Mouse (Mus musculus) liver, embryonic 11.5 days (tissue): ENCODE measurements around the gene Card14. TPM values are rescaled to one million over a fixed set of nuclear protein-coding genes. Genes with fewer than 3 reads are reported as not detected.

ENCODE experiments used
- ATAC-seq: fragments of 200-750 bp; cut with Nextera tagmentation; replicated peaks from 2 replicates; pipeline ENCODE4 v1.8.0; 2017; ENCODE audit warnings: moderate number of reproducible peaks, mild to moderate bottlenecking, moderate TSS enrichment, moderate library complexity; ENCODE audit not compliant: low FRiP score
- DNase-seq: peaks from one replicate; pipeline ENCODE4 v3.0.0-alpha.2; 2017; ENCODE audit warnings: low spot score
- H3K27ac ChIP-seq: fragments of 300-500 bp; sonication (generic); 2 replicates; pipeline ENCODE4 v1.5.1; 2014; ENCODE audit warnings: mild to moderate bottlenecking, low read depth, low read length, control low read depth
- H3K27me3 ChIP-seq: fragments of 300-500 bp; sonication (generic); replicated peaks from 2 replicates; pipeline ENCODE4 v1.6.1; 2014; ENCODE audit warnings: low read length, mixed read lengths; ENCODE audit not compliant: control insufficient read depth, insufficient read depth
- H3K36me3 ChIP-seq: fragments of 300-500 bp; sonication (generic); 2 replicates; pipeline ENCODE4 v1.6.1; 2014; ENCODE audit warnings: mild to moderate bottlenecking, low read length, moderate library complexity, mixed read lengths; ENCODE audit not compliant: control insufficient read depth, insufficient read depth
- H3K4me1 ChIP-seq: fragments of 300-500 bp; sonication (generic); replicated peaks from 2 replicates; pipeline ENCODE4 v1.6.1; 2014; ENCODE audit warnings: low read length, mixed read lengths; ENCODE audit not compliant: control insufficient read depth, insufficient read depth
- H3K4me2 ChIP-seq: fragments of 300-500 bp; sonication (generic); 2 replicates; pipeline ENCODE4 v1.6.1; 2014; ENCODE audit warnings: mild to moderate bottlenecking, control low read depth, moderate library complexity
- H3K4me3 ChIP-seq: fragments of 300-500 bp; sonication (generic); 2 replicates; pipeline ENCODE4 v1.5.1; 2014; ENCODE audit warnings: low read depth, low read length, control low read depth
- H3K9ac ChIP-seq: fragments of 300-500 bp; sonication (generic); 2 replicates; pipeline ENCODE4 v1.6.1; 2014; ENCODE audit warnings: low read depth, low read length, control low read depth
- H3K9me3 ChIP-seq: fragments of 300-500 bp; sonication (generic); 2 replicates; pipeline ENCODE4 v1.6.1; 2016; ENCODE audit warnings: low read length, inconsistent platforms, mixed read lengths; ENCODE audit not compliant: control insufficient read depth
- WGBS: fragments of 180-500 bp; shearing (Covaris S2); extraction: QIAGEN DNeasy Blood & Tissue Kit; methylation state at CpG from one replicate; pipeline ENCODE4 v1.1.7; 2014; 5-methylcytosine and 5-hydroxymethylcytosine counted together
- polyA plus RNA-seq: library from polyadenylated mRNA; unstranded; fragments of >200 nt; fragmentation: Nextera tagmentation; extraction: Ambion mirVana; gene quantifications from 2 replicates; pipeline ENCODE4 v1.2.1, GENCODE M21; 2014

Card14 gene
- polyA plus RNA-seq, 1 experiment from 2014 or later: 0.37 TPM

DNA sequence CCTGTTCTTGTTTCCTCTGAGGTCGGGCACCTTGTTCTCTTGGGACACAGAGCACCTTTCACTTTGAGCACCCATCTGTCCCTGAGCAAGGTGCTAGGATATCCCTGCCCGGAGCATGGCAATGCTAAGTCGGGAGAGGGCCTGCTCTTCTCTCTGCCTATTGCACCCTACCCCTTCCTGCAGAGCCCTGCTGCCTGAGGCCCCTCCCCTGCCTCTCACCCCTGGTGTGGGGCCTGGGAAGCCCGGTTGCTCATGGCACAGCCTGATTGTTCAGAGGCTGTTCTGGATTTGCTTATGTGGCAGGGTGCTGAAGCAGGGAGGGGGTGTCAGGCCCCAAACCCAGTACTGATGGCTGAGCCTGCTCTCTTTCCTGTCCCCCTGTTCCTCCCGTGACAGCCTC lies 31.6 kb downstream of the Card14 start:
- no peaks in the 10 kb centered on the region for H3K9me3 ChIP-seq
- no peak overlapping the region for H3K4me3 ChIP-seq
- no peaks in the 10 kb centered on the region for H3K36me3 ChIP-seq
- H3K27ac ChIP-seq: no peak overlapping the region
- peaks cover 7% of the 10 kb centered on the region for H3K27me3 ChIP-seq
- H3K4me1 ChIP-seq: peaks cover 4% of the 10 kb centered on the region; the same call in 1 of the 2 replicates
- ATAC-seq: no peak
- H3K4me2 ChIP-seq: no peak overlapping the region
- no peak for DNase-seq
- no peak overlapping the region for H3K9ac ChIP-seq
- 40% methylated on average over 5 of the region's 5 CpGs for WGBS

DNA sequence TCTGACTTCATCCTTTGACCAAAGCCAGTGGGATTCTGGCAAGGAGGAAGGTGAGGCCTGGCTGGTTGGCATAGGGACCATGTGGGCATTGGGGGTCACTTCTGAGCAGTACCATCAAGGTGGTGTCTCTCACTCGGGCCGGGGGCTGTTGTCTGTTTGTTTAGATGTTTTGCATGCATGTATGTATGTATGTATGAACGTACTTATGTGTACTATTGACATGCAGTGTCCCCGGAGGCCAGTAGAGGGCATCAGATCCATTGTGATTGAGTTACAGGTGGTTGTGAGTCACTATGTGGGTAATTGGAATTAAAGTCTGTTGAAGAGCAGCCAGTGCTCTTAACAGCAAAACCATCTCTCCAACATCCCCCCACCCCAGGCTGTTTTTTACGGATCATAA lies 32.1 kb downstream of the Card14 start:
- H3K4me3 ChIP-seq: no peak overlapping the region
- no peaks in the 10 kb centered on the region for H3K9me3 ChIP-seq
- WGBS: 6% methylated on average over 5 of the region's 5 CpGs
- no peak overlapping the region for H3K4me2 ChIP-seq
- H3K4me1 ChIP-seq: peaks cover 4% of the 10 kb centered on the region; the same call in 1 of the 2 replicates
- no peak overlapping the region for H3K27ac ChIP-seq
- no peak overlapping the region for H3K9ac ChIP-seq
- H3K27me3 ChIP-seq: peaks cover 7% of the 10 kb centered on the region
- no peak for ATAC-seq
- peak; percentile 70 for DNase-seq
- H3K36me3 ChIP-seq: no peaks in the 10 kb centered on the region

DNA sequence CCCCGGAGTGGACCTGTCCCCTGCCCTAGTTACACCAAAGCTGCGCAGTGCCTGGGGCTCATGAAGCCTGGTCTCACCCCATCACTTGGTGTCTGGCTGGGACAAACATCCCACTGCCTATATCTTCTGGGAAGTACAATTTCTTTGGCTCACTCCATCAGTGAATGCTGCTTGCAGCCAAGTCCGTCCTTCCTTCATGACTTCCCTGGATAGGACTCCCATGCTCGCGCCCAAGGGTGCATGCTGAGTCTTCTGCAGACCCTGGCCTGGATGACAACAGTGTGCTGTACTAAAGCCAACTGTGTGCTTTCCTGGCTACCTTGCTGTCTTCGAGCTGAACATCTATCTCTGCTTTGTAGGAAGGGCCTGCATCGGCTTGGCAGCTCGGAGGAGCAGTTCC lies 36.6 kb downstream of the Card14 start:
- no peak overlapping the region for H3K9ac ChIP-seq
- H3K4me1 ChIP-seq: peaks cover 4% of the 10 kb centered on the region; the same call in 1 of the 2 replicates
- 0 out of 2 replicates have a peak, but pooled peaks cover 3% of the 10 kb centered on the region for H3K36me3 ChIP-seq
- 84% methylated on average over 8 of the region's 8 CpGs for WGBS
- H3K4me2 ChIP-seq: no peak overlapping the region
- no peak for DNase-seq
- no peak overlapping the region for H3K27ac ChIP-seq
- H3K9me3 ChIP-seq: no peaks in the 10 kb centered on the region
- H3K4me3 ChIP-seq: no peak overlapping the region
- no peak for ATAC-seq
- no peaks in the 10 kb centered on the region for H3K27me3 ChIP-seq

DNA sequence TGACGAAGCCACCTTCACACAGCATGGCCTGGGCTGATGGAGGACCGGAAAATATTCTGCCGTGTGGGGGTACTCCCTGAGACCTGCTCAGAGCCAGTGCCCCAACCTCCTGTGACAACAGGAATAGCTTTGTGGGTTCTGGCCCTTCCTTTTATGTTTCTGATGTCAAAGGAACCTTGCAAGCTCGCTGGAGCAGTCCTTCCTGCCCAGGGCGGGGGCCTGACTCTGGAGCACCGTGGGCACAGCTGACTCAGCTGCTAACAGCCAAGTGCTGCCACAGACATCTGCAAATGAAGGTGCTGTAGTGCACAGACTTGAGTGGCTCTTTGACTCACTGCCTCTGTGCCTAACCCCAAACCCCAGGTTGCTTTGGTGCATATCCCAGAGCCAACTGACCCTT lies 37.3 kb downstream of the Card14 start:
- DNase-seq (no peak), ATAC-seq (no peak)
- Histone ChIP-seq H3K9me3 (no peaks in the 10 kb centered on the region), H3K27me3 (no peaks in the 10 kb centered on the region), H3K9ac (no peak overlapping the region), H3K27ac (no peak overlapping the region), H3K4me1 (peaks cover 4% of the 10 kb centered on the region; the same call in 1 of the 2 replicates), H3K4me3 (no peak overlapping the region), H3K4me2 (no peak overlapping the region), H3K36me3 (0 out of 2 replicates have a peak, but pooled peaks cover 3% of the 10 kb centered on the region)
- WGBS: 59% methylated on average over 6 of the region's 6 CpGs

DNA sequence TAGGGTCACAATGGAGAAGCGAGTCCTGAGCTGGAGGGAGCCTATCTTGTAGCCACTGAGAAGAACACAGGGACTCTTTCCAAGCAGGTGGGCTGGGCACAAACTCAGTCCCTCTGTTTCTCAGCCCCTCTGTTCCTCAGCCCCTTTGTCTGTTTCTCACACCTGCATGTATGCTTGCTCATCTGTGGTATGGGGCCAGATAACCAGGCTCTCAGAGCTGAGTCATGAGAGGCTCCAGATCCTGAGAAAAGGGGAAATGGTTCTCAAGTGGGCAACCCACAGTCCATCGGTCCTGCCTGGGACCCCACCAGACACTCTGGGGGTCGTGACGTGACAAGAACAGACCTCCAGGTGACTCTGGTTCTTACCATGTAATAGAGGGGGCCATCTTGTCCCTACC lies 39.6 kb downstream of the Card14 start:
- Histone ChIP-seq H3K36me3 (0 out of 2 replicates have a peak, but pooled peaks cover 3% of the 10 kb centered on the region), H3K4me1 (peaks cover 4% of the 10 kb centered on the region; the same call in 1 of the 2 replicates), H3K9ac (no peak overlapping the region), H3K4me2 (no peak overlapping the region), H3K4me3 (no peak overlapping the region), H3K27ac (no peak overlapping the region), H3K9me3 (no peaks in the 10 kb centered on the region), H3K27me3 (no peaks in the 10 kb centered on the region)
- no peak for ATAC-seq
- WGBS: 58% methylated on average over 4 of the region's 4 CpGs
- DNase-seq: no peak

DNA sequence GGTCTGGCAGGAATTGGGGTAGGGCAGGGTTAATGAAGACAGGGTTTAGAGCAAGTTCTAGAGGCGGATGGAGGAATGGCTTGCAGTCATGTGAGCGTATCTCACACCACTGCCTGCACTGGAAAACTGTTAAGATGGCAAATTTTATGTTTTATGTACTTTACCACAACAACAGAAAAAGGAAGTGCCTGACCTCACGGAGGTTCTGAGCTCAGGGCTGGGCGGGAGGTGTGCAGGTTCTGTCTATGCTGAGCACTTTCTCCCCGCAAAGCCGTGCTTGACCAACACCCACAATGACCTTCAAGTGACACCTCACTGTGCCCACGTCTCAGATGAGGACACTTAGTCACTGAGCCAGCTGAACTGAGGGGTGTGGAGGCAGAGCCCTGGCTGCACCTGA lies 44.5 kb downstream of the Card14 start:
- Histone ChIP-seq H3K4me1 (peaks cover 17% of the 10 kb centered on the region), H3K4me3 (no peak overlapping the region), H3K27me3 (0 out of 2 replicates have a peak, but pooled peaks cover 3% of the 10 kb centered on the region), H3K36me3 (no peaks in the 10 kb centered on the region), H3K4me2 (no peak overlapping the region), H3K9ac (no peak overlapping the region), H3K9me3 (no peaks in the 10 kb centered on the region), H3K27ac (no peak overlapping the region)
- DNase-seq (no peak), ATAC-seq (no peak)
- WGBS: 60% methylated on average over 7 of the region's 7 CpGs

DNA sequence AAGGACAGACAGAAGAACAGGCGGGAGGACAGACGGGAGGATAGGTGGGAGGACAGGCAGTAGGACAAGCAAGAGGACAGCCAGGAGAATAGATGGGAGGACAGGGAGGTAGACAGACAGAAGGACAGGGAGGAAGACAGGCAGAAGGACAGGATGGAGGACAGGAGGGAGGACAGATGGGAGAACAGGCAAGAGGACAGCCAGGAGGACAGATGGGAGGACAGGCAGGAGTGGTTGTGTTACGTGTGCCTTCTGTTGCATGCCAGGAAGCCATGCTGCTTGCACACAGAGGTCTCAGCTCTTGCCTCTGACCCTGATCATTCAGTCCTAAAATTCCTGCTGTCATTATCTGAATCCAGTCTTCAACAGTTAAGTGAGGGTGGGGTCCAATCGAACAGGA lies 46.4 kb downstream of the Card14 start:
- no peak overlapping the region for H3K9ac ChIP-seq
- WGBS: 74% methylated on average over 4 of the region's 4 CpGs
- ATAC-seq (no peak), DNase-seq (no peak)
- peaks cover 17% of the 10 kb centered on the region for H3K4me1 ChIP-seq
- H3K27ac ChIP-seq: no peak overlapping the region
- peak overlapping the region; percentile 98 for H3K4me2 ChIP-seq
- H3K27me3 ChIP-seq: 0 out of 2 replicates have a peak, but pooled peaks cover 3% of the 10 kb centered on the region
- no peaks in the 10 kb centered on the region for H3K36me3 ChIP-seq
- H3K4me3 ChIP-seq: no peak overlapping the region
- H3K9me3 ChIP-seq: no peaks in the 10 kb centered on the region

DNA sequence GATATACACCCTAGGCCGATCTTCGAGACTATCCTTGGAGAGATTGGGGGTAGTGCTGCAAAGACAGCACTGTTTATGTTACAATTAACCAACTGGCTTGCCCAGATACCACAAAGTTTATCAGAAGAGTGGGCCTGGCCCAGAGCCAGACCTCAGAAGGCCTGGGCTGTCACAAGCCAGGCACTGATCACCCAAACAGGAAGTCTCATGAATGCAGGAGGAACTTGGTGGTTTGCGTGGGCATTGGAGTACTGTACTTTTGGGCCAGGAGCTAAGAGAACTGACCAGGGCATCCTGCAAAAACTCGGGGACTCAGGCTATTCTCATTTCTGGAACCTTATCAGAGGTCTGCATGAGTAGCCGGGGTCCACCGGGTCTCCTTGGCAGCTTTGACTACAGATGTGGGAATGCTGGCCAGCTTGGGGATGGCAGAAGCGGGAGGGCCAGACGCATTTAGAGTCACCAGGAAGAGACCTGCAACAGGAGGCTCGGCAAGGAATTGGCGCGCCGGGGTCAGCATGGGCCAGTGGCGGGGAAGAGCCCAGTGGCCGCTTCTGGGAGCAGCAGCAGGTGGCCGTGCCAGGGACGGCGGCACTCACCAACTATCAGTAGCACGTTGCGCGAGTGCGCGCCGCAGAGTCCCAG lies 47.4 kb downstream of the Card14 start:
- Histone ChIP-seq H3K36me3 (no peaks in the 10 kb centered on the region), H3K4me3 (peak overlapping the region; percentile 82), H3K27me3 (0 out of 2 replicates have a peak, but pooled peaks cover 3% of the 10 kb centered on the region), H3K9ac (peak overlapping the region; percentile 84), H3K27ac (peak overlapping the region; percentile 83), H3K4me2 (peak overlapping the region; percentile 98), H3K9me3 (no peaks in the 10 kb centered on the region), H3K4me1 (peaks cover 17% of the 10 kb centered on the region)
- peak; percentile 79 for ATAC-seq
- 2% methylated on average over 23 of the region's 23 CpGs for WGBS
- peak; percentile 69 for DNase-seq
